Mouse (Mus musculus) liver, embryonic 14.5 days (tissue): ENCODE measurements around the gene Pde5a.

Source experiments
- CTCF ChIP-seq: IDR thresholded peaks from 2 replicates; pipeline ENCODE4 v1.5.1; 2016; ENCODE audit warnings: antibody characterized with exemption, low read depth, control low read depth
- EP300 ChIP-seq: IDR thresholded peaks from 2 replicates; pipeline ENCODE4 v1.6.1; 2016; ENCODE audit warnings: antibody characterized with exemption, low read depth

- no peak for TF ChIP-seq CTCF
- TF ChIP-seq EP300 = no peak
Measured at GRCm38 (mm10) chr3:122721522-122721921, 7.2 kb upstream of the Pde5a start.
